Mouse (Mus musculus) brain, embryonic 18.5 days (tissue): ENCODE results near the gene Gm20388.

Source experiments
- DNase-seq: peaks from one replicate; pipeline ENCODE4 v3.0.0-alpha.2; 2012; ENCODE audit warnings: low read depth, low spot score

The Gm20388 gene

GRCm38 (mm10) chr8:122698254-122698768 lies 2787.7 kb downstream of the Gm20388 start:
- no peak for DNase-seq

- no peak for DNase-seq
These were observed 2788.4 kb downstream of the Gm20388 start, which contains the start of gene Cbfa2t3 for GRCm38 (mm10) chr8:122699005-122699492. Gene Cbfa2t3, minus strand, starts transcription at chr8:122699109.

- no peak for DNase-seq
These were observed 2790.0 kb downstream of the Gm20388 start for GRCm38 (mm10) chr8:122700628-122701027.

GRCm38 (mm10) chr8:122701441-122702185 lies 2791.0 kb downstream of the Gm20388 start:
- DNase-seq: no peak

GRCm38 (mm10) chr8:122702301-122702941 lies 2791.8 kb downstream of the Gm20388 start:
- DNase-seq: no peak

GRCm38 (mm10) chr8:122702957-122703356 lies 2792.3 kb downstream of the Gm20388 start:
- no peak for DNase-seq

GRCm38 (mm10) chr8:122704612-122705011 lies 2794.0 kb downstream of the Gm20388 start:
- DNase-seq: no peak

- DNase-seq: no peak
These were observed 2795.4 kb downstream of the Gm20388 start for GRCm38 (mm10) chr8:122705901-122706561.

GRCm38 (mm10) chr8:122707184-122707583 lies 2796.5 kb downstream of the Gm20388 start:
- no peak for DNase-seq

GRCm38 (mm10) chr8:122709340-122710111 lies 2798.9 kb downstream of the Gm20388 start:
- no peak for DNase-seq

GRCm38 (mm10) chr8:122711480-122711879 lies 2800.8 kb downstream of the Gm20388 start:
- no peak for DNase-seq

- no peak for DNase-seq
These were observed 2801.3 kb downstream of the Gm20388 start for GRCm38 (mm10) chr8:122711891-122712365.

- DNase-seq: no peak
These were observed 2801.9 kb downstream of the Gm20388 start for GRCm38 (mm10) chr8:122712411-122713156.

- DNase-seq: no peak
These were observed 2802.5 kb downstream of the Gm20388 start for GRCm38 (mm10) chr8:122713157-122713518.

GRCm38 (mm10) chr8:122716566-122716965 lies 2805.9 kb downstream of the Gm20388 start:
- DNase-seq: no peak

GRCm38 (mm10) chr8:122717869-122718509 lies 2807.3 kb downstream of the Gm20388 start:
- DNase-seq: no peak

GRCm38 (mm10) chr8:122718711-122719499 lies 2808.3 kb downstream of the Gm20388 start:
- DNase-seq: no peak

- no peak for DNase-seq
These were observed 2808.9 kb downstream of the Gm20388 start for GRCm38 (mm10) chr8:122719500-122720065.
